Mouse (Mus musculus): Measurements from ENCODE around the gene Ramp3.
A peak's percentile ranks its signal among the peaks of the same experiment; 100 is the strongest.

The Ramp3 gene

DNA sequence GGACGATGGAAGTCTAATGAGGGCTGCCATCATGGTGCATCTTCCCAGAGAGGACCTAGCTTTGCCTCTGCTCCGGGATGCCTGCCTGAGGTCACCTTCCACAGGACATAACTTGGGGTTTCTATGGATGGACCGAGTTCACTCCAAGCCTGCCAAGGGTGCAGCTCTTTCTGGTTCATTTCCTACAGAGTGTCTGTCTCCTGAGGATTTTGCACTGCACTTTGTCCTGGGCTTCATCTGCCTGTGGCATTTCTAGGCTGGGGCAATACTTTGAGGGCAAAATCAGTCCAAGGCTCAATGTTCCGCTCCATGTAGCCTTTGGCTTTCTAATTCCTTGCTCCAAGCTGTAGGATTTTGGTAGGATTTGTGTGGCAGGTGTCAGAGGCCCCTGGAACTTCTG, 12.5 kb downstream of the Ramp3 start:
- no peak for DNase-seq (ENCODE audit: low read depth, low spot score)

DNA sequence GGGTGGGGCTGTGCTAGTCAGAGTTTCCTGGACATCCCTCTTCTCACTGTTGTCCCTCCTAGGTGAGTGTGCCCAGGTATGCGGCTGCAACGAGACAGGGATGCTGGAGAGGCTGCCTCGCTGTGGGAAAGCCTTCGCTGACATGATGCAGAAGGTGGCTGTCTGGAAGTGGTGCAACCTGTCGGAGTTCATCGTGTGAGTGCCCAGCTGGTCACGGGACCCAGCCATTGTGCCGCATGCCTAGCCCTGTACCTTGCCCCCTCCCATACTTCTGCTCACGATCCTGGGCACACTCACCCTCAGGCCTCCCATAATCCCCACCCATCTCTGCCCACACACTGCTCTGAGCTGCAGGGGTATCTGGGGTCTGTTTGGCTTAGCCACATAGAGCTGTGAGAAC, 16.4 kb downstream of the Ramp3 start:
- DNase-seq (ENCODE audit: low read depth, low spot score): no peak

DNA sequence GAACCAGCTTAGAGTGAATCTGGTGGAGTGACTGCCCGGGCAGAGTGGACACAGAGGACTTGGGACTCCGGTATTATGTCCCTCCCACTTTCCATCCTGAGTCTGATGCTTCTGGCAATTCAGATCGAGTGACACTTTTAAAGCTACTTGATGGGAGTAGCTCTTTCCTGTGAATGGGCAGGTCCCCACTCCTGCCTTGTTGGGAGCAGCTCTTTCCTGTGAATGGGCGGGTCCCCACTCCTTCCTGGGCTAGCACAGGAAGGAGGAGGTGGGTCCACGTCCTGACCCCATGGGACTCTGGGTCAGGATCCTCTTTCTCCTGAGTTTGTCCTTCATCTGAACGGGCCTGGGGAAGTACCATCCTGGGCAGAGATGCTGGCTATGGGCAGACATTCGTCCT, 17.1 kb downstream of the Ramp3 start:
- no peak for DNase-seq (ENCODE audit: low read depth, low spot score)

DNA sequence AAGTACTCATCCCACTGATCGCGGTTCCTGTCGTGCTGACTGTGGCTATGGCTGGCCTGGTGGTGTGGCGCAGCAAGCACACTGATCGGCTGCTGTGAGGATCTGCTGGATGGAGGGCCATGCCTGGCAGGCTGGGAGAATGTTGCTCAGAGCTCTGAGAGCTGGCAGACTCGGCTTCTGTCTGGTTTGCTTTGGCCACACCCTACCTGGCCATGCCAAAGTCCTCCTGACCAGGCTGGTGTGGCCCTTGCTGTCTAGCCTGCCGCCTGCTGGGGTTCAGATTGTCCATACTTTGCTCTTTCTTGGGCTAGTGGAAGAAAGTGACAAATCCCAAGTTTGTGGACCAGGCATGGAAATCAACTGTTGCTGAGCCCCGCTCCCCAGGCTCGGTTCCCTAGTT, 18.3 kb downstream of the Ramp3 start:
- no peak for DNase-seq (ENCODE audit: low read depth, low spot score)

DNA sequence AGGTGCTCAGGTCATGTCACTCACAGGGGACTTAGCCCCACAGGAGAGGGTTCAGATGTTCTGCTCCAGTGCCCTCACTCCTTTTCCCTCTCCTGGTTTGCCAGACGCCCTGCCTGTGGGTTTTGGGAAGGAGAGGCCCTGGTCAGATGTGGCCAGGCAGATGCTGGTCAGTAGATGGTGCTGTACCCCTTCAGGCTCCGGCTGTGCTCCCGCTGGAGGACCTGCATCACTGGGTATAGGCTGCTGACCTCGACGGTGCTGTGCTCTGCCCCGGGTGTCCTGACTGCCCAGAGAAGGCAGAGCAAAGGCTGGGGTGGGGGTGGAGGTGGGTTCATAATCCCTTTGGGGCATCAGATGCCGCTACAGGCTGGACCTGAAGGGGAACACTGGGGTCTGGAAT, 19.2 kb downstream of the Ramp3 start:
- no peak for DNase-seq (ENCODE audit: low read depth, low spot score)

DNA sequence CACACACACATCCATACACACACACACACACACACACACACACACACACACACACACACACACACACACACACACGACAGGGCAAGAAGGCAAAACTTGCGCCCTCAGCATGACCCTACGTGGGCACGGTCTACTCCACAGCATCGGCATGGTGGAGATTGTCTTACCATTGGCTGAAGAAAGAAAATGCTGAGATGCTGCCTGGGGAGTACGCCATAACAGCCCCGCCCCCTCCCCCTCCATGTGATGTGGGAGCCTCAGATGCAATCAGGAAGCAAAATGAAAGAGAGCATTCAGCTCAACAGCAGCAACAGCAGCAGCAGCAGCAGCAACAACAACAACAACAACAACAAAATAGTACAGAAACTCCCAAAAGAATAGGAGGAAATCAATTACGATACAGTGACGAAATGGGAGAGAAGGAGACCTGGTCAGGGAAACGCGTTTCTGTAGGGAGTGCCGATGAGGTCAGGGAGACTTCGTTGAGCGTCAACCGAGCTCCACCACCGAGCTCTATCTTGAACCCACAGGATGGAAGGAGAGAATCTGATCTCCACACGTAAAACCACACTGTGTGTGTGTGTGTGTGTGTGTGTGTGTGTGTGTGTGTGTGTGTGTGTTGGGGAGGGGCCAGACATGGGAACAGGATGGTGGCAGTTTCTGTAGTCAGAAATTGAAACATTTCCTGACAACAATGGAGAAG, 21.5 kb downstream of the Ramp3 start:
- DNase-seq (ENCODE audit: low read depth, low spot score): no peak

DNA sequence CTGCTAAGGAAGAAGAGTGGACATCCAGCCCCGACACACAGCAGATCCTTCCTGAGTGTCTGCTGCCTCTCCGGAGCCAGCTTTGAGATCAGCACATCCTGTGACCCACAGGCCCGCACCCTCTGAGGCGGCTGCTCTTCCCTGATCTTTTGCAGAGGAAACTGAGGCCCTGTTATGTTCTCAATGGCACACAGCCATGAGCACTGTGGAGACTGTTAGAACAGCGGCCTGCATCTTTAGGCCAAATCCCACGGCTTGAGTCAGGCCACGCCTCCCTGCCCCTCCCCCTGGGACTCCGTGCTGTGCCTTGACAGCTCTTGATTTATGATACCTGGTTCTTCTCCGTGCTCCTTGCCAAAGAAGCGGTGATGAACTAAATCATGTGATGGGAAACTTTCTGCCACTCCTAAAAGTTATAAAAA, 22.1 kb downstream of the Ramp3 start:
- peak; percentile 63 for DNase-seq (ENCODE audit: low read depth, low spot score)

DNA sequence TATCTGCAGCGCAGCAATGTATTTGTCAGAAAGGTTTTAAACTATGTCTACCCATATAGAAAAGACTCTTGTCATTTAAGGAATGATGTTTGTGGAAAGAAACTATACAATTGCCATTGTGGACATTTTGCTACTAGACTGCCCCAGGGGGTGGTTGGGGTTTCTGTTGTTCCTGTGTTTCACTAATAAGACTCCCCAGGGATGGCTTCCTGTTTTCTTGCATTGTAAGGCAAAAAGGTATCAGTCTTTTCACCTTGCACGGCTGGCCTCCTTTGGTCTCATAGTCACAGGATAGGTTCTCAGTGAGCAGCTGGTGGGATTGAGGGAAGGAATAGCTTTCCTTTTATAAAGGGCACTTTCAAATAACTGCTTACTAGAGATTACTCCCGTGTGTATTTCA, 26.4 kb downstream of the Ramp3 start:
- DNase-seq (ENCODE audit: low read depth, low spot score): peak; percentile 27

DNA sequence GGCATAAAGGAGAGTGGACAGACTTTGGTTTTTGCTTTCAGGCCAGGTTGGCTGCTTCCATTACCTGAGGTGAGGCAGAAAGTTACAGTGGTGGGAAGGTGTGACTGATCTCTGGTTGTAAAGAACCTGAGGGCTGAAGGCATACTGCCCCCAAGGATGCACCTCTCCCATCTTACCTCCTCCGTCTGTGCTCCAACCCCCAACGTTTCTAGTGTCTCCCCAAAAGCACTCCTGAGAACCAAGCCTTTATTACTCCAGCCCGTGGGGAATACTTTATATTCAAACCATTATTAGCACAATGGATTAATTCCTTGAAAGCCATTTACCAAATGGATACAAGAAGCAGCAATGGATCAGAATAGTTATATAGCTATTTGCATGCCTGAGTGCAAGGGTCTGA, 30.6 kb downstream of the Ramp3 start:
- no peak for DNase-seq (ENCODE audit: low read depth, low spot score)

DNA sequence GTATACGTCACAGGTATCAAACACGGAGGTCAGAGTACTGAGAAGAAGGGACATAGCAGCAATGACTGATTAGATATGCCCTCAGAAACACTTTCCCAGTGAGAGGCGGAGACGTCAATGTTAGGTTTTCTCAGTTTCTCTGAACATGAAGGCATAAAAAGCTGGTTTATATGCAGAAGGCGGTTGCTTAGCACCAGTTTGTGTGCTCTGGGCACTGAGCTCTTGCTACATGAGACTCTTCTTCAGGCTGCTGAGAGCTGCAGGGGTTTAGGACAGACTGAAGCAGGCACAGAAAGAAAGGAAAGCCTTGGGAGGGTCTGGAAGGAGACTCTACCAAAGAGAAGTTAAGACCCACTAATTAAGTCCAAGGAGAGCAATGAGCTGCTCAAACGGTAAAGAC, 34.0 kb downstream of the Ramp3 start:
- DNase-seq (ENCODE audit: low read depth, low spot score): no peak

DNA sequence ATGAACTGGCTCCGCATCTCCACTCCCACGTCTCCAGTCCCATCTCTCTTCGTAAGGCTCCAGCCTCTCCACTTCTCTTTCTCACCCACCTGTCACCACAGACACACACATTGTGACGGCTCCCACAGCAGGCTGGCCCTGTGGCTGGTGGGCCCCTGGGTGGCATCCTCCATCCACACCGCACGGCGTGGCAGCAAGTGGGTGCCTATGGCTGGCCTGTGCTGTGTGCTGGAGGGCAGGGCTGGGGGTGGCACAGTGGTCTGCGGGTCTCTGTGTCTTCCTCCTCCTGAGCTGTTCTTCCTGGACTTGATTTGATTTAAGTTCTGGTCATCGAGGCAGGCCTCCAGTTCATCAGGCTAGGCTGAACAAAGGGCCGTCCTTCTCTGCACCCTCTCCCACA, 35.8 kb downstream of the Ramp3 start:
- no peak for DNase-seq (ENCODE audit: low read depth, low spot score)

DNA sequence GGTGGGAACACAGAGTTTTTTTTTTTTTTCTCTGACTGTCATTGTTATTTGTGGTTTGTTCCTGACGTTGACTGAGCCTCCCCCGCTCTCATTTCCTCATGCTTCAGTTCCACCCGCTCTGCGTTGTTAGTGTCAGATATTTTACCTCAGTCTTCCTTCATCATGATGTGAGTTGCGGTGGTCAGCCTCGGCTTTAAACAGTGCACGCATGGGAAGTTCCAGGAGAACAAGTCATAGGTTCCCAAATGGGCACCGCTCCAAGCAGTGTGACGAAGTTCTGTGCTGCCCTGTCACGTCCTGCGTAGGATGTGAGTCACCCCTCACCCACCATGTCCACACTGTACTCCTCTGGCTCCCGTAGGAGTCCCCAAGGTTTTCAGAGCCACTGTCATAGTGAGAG, 36.9 kb downstream of the Ramp3 start:
- DNase-seq (ENCODE audit: low read depth, low spot score): no peak

DNA sequence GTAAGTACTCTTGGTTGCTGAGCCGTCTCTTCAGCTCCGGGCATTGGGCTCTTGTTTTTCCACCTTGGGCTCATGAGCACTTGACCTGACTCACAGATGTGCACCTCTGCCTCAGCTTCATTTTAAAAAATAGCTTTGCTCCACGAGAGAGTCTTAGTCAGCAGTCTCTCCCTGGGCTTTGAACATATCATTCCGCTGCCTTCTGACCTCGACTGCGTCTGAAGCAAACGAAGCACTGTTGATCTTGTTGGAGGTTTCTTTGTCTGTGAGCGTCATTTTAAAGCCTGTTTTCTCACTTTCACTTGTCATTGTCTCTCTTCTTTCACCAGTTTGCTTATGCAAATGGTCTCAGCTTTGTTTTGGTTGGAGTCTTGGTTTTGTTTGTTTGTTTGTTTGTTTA, 38.2 kb downstream of the Ramp3 start:
- no peak for DNase-seq (ENCODE audit: low read depth, low spot score)

DNA sequence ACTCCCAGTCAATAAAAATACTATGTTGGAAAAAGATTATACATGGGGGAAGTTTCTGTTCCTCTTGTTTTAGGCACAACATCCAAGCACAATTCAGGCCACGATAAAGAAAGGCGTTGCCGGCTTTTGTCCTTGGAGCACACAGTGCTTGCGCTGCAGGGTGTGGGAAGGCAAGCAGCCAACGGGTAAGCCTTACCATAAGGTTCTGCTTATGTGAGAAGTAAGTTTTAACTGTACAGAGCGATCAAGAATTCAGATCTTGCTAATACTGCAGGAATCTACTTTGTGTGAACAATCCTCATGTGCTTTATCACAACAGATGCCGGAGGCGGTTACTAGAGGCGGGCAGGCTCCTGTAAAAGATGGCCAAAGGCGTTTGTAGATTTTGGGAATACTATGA, 39.4 kb downstream of the Ramp3 start:
- no peak for DNase-seq (ENCODE audit: low read depth, low spot score)

DNA sequence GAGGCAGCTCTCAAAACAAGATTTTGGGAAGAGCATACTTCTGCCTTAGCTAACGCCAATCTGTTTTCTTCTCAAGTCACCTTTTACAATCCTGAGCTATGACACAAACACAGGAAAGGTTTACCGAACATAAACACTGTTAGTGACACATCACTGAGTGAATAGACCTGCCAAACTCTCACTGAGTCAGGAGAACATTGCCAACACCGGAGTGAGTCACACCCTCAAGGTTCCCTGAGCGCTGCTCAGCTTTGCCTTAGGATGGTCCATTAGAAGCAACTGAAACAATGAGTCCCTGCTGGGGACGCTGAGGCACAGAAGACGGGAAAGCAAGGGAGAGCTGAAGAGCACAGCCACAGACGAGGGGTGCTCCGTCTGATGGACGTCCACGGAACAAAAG, 40.0 kb downstream of the Ramp3 start:
- DNase-seq (ENCODE audit: low read depth, low spot score): no peak

DNA sequence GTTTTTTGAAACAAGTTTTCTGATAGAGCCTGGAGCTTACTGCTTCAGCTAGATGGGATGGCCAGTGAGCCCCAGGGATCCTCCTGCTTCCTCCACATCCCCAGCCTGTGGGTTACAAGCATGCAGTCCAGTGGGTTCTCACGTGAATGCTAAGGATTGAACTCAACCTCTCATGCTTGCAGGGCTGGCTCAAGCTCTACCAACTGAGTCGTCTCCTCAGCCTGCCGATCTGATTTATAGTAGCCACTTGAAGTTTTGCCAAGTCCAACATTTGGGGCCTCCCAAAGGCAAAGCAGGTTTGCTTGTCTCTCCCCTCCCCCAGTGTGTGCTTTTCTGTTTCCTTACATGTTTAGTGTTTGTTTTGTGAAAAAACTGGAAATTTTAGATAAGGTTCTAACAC, 43.9 kb downstream of the Ramp3 start:
- no peak for DNase-seq (ENCODE audit: low read depth, low spot score)

DNA sequence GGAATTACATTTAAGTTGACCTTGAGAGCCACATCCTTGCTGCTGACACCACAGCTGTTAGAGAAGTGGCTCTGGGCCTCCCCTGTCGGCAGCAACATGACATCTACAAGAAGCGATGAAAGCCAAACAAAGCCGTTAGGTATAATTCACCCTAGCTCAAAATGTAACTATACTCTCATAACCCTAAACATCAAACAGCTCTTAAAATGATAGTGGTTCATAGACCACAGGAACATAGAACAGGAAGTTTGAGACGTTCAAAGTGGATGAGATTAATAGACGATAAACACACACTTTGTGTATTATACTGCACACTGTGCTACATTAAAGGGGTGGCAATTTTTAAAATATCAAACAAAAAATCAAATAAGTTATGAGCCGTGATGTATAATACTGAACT, 46.5 kb downstream of the Ramp3 start:
- no peak for DNase-seq (ENCODE audit: low read depth, low spot score)

DNA sequence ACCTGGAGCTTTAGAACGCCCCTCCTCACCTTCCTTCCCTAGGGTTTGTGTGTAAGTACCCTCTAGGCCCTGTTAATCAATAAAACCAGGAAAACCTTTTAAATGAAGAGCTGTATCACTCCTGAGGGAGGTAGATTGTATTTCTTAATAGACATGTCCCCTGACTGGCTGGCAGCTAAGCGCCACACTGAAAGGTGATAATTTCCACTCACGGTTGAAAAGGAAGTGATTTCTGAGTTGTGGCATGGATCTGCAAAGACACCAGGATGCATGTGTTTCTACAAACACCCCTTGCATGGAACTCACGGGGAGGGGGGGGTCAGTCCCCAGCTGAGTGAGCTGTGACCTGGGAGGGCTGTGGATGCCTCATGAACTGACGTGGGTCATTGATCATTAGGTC, 47.2 kb downstream of the Ramp3 start:
- DNase-seq (ENCODE audit: low read depth, low spot score): no peak

DNA sequence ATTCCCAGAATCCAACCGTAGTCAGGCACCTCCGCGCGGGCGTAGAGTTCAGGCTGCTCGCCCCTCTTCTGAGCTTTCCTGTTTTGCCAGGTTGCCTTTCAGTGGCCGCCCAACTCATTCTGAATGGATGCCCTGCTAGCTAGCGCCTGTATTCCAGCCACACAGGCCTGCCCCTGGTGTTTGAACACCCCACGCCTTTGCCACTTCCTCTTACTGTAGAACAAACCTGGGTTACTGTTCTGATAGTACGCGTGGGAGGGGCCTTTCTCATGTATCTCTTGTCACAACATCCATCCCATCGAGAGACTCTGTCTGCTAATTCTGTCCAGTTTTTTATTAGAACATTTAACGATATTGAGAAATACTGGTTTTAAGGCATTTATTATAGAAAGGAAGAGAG, 48.5 kb downstream of the Ramp3 start:
- DNase-seq (ENCODE audit: low read depth, low spot score): no peak

DNA sequence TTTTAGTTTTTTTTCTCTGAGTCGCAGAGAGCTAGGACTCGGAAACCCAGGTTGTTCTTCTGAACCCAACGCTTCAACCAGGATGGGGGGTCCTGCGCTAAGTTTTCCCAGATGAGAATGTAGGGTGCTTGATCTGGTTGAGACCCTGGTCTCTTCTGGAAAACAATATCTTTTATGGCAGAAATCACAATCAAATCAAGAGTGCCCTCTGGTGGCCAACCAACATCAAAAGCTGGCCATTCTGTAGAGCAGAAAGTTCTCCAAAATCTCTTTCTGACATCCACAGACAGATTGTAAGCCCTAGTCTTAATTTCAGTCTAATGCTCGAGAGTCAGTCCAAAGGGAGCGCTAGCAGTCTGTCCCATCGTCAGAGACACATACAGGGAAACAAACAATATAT, 50.1 kb downstream of the Ramp3 start:
- DNase-seq (ENCODE audit: low read depth, low spot score): no peak

DNA sequence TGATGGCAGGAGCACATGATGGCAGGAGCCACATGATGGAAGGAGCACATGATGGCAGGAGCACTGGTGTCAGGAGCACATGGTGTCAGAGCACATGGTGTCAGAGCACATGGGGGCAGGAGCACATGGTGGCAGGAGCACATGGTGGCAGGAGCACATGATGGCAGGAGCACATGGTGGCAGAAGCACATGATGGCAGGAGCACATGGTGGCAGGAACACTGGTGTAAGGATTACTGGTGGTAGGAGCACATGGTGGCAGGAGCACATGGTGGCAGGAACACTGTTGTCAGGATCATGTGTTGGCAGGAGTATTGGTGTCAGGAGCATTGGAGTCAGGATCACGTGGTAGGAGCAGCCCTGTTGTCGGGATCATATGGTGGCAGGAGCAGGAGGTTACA, 52.1 kb downstream of the Ramp3 start:
- DNase-seq (ENCODE audit: low read depth, low spot score): no peak

DNA sequence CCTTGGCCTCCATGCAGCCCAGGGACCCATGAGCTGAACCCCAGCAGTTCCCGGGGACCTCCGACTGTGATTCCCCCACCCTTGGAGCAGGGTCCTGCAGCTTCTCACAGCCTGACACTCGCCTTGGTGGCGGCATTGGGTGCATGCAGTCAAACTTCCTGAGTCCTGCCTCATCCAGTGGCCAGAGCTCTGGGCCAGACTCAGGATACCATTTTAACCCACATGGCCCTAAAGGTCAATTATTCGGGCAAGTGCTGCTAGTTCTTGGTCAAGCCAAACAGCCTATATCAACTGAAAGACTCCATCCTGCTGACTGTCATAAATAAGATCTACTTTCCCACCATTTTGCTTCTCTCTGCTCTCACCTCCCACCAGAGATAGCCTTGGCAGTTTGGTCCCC, 62.4 kb downstream of the Ramp3 start:
- no peak for DNase-seq (ENCODE audit: low read depth, low spot score)

DNA sequence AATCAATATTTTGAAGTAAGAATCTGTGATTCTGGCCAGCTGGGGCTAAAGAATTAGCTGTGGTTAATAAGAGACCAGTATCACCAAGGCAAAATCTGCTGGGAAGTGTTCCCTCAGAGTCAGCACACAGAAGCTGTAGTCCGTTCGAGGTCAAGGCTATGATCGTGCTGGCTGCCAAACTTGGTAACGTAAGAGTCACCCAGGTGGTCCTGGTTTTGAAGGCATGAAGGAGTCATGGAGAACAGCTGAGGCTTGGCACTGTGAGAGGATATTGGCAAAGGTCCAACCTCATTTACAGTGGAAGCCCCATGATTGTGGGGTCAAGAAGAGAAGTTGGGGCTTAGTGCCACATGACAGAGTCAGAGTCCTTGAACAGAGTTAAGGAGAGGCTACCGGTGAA, 68.6 kb downstream of the Ramp3 start:
- DNase-seq (ENCODE audit: low read depth, low spot score): no peak

Data from ES-CJ7 (cell line).